Mouse (Mus musculus): ENCODE measurements around the gene Lman1l. TPM values are rescaled to one million over a fixed set of nuclear protein-coding genes. Genes with fewer than 3 reads are reported as not detected.

The Lman1l gene
- total RNA-seq, 1 experiment from 2014 or later: 0.93 TPM

DNA sequence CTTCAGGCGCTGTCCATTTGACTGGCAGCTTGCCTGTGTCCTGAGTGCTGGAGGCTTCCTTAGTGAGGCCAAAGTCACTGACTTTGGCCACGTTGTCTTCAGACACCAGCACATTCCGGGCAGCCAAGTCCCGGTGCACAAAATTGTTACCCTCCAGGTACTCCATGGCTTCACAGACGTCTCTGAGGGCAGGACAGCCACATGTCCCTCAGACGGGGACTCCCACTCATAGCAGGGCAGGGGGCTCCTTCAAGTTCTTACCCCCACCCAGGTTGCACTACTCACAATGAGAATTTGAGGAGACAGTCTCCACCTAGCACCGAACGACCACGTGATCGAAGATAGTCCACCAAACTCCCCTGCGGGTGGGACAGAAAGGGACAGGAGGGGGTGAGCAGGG is 7.3 kb upstream of the Lman1l start:
- ATAC-seq (ENCODE audit: extremely low read depth, insufficient number of reproducible peaks, low FRiP score, poor library complexity, severe bottlenecking): no peak

DNA sequence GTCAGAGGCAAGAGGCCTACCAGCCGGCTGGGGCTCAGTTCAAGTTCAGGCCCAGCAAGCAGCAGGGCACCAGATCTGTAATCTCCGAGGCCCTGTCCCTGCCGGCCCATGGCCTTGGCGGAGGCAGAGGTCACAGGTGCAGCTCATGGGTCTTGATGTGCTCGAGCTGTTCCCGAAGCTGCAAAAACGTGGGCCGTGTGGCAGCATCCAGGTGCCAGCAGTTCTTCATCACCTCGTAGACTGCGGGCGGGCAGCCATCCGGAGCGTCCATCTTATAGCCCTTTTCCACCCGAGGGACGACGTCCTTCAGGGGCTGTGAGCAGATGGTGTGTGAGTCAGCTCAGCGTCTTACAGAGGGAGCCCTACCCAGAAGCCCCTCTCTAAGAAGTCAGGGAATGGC is 6.6 kb upstream of the Lman1l start:
- ATAC-seq (ENCODE audit: extremely low read depth, insufficient number of reproducible peaks, low FRiP score, poor library complexity, severe bottlenecking): no peak

GRCm38 (mm10) chr9:57625674-57626500 is 5.3 kb upstream of the Lman1l start:
- ATAC-seq (ENCODE audit: extremely low read depth, insufficient number of reproducible peaks, low FRiP score, poor library complexity, severe bottlenecking): no peak

DNA sequence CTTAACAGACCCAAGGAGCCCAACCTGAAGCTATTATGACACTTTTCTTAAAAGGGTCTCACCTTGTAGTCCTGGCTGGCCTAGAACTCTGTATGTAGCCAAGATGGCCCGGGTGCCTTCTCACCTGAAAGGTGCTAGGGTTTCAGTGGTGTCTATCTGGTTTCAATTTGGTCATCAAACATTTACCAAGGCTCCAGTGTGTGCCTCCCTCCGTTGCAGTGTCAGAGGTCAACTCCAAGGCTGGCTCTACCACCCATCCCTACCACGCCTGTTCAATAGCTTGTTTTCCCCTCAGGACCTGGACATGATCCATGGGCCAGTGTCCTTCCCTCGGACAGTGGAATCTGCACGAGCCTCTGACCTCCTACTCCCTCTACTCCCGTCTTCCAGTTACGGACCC is 3.7 kb upstream of the Lman1l start:
- ATAC-seq (ENCODE audit: extremely low read depth, insufficient number of reproducible peaks, low FRiP score, poor library complexity, severe bottlenecking): no peak

DNA sequence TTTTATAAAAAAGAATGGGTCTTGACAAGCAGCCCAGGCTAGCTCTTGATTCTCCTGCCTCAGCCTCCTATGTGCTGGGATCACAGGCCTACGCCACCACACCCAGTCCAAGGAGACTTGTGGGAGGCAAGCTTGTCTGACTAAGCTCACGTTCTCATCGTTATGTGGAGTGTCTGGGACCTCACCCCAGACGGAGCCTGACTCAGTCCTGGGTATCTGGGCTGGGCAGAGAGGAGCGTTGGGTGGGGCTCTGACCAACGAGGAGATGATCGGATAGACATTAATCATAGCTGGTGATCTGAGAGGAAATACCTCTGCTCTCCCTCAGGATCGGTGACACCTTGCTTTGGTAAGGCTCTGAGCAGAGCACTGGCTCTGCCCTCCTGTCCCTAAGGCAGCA is 1.7 kb downstream of the Lman1l start:
- no peak for ATAC-seq (ENCODE audit: extremely low read depth, insufficient number of reproducible peaks, low FRiP score, poor library complexity, severe bottlenecking)

GRCm38 (mm10) chr9:57617556-57618169 is 2.9 kb downstream of the Lman1l start:
- ATAC-seq (ENCODE audit: extremely low read depth, insufficient number of reproducible peaks, low FRiP score, poor library complexity, severe bottlenecking): no peak

GRCm38 (mm10) chr9:57614786-57615185 is 5.8 kb downstream of the Lman1l start:
- ATAC-seq (ENCODE audit: extremely low read depth, insufficient number of reproducible peaks, low FRiP score, poor library complexity, severe bottlenecking): no peak

GRCm38 (mm10) chr9:57613975-57614374 is 6.6 kb downstream of the Lman1l start:
- no peak for ATAC-seq (ENCODE audit: extremely low read depth, insufficient number of reproducible peaks, low FRiP score, poor library complexity, severe bottlenecking)

DNA sequence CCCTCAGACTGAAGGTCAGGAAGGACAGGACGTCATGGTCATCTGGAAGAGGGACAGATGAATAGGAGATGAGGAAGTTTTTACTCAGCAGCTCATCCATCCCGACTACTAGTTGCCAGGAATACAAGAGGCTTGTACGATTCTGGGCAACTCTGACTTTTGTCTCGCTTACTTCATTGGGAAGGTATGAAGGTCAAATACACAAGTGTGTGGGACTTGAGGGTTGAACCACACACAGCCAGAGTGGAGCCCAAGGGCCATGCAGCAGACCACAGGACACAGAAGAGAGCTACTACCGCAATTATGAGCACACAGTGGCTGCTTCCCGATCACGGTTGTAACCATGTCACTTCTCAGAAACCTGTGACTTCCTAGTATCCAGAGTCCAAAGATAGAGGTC is 8.0 kb downstream of the Lman1l start:
- no peak for ATAC-seq (ENCODE audit: extremely low read depth, insufficient number of reproducible peaks, low FRiP score, poor library complexity, severe bottlenecking)

DNA sequence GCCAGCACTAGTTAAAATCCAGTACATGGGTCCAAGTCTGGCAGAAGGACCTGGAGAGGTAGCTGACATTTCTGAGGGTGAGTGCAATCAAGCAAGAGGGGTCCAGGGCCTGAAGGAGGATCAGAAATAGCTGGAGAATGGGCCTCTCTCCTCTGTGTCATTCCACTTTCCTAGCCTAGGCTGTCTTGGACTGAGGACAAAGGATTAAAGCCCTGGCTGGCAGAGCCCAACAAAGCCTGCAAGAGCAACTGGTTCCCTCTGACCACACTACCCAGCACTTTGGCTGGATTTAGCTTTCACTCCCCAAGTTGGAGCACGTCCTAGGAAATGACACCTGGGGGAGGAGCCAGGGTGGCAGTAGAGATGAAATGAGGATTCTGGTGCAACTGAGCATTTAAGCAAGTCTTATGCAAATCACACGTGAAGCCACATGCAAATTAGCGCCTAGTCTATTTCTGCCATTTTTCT is 10.2 kb downstream of the Lman1l start:
- no peak for ATAC-seq (ENCODE audit: extremely low read depth, insufficient number of reproducible peaks, low FRiP score, poor library complexity, severe bottlenecking)

DNA sequence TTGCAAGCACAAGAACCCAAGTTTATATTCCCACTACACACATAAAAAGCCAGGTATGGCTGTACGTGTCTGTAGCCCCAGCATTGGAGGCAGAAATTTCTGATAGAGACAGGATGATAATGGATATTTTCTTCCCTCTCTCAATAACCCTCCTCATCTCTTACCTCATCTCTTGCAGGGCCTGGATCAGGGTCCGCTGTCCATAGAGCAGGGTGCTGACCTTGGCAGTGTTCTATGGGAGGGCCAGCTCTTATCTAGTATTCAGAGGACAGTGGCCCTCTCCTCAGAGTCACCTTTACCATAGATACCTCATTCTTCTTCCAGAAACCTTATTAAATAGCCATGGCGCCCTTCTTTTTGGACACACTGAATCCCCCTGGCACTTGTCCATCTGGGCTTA is 10.8 kb downstream of the Lman1l start:
- no peak for ATAC-seq (ENCODE audit: extremely low read depth, insufficient number of reproducible peaks, low FRiP score, poor library complexity, severe bottlenecking)

GRCm38 (mm10) chr9:57606139-57606851 is 14.3 kb downstream of the Lman1l start, which contains the start of gene Cplx3:
Cplx3 (minus strand) TSS chr9:57606281.
- no peak for ATAC-seq (ENCODE audit: extremely low read depth, insufficient number of reproducible peaks, low FRiP score, poor library complexity, severe bottlenecking)

DNA sequence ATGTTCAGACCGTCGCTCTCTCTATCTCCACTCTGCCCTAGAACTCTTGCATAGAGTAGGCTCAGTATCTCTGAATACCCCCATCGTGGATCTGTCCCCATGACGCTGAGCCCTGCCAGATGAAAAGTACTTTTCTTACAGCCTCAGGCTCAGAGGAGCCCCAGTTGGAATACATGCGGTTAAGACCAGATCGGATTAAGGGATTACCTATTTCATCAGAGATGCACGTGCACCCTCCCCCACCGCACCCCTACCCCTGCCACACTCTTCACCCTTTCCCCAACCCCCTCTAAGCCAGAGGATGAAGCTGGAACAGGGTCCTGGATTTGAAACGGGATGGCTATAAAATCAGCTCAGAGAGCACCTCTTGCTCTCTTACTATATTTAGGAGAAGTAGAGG is 15.1 kb downstream of the Lman1l start:
- ATAC-seq (ENCODE audit: extremely low read depth, insufficient number of reproducible peaks, low FRiP score, poor library complexity, severe bottlenecking): no peak

GRCm38 (mm10) chr9:57604875-57605274 is 15.7 kb downstream of the Lman1l start:
- no peak for ATAC-seq (ENCODE audit: extremely low read depth, insufficient number of reproducible peaks, low FRiP score, poor library complexity, severe bottlenecking)

GRCm38 (mm10) chr9:57602098-57602497 is 18.5 kb downstream of the Lman1l start:
- no peak for ATAC-seq (ENCODE audit: extremely low read depth, insufficient number of reproducible peaks, low FRiP score, poor library complexity, severe bottlenecking)

DNA sequence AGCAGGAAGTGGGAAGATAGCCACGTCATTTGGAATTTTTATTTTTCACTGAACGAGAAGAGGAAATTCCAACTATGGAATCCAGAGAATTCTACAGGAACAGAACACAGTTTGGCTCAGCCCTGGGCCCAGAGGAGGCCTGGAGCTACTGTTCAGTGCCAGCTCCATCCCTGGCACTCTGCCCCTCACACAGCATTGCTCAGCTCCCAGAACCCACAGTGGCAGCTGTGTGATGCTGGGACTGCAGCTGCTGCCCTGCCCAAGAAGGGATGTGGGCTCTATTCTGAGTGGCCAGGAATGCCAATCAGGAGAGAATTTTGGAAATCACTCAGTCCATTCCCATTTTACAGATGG is 19.2 kb downstream of the Lman1l start:
- ATAC-seq (ENCODE audit: extremely low read depth, insufficient number of reproducible peaks, low FRiP score, poor library complexity, severe bottlenecking): no peak

DNA sequence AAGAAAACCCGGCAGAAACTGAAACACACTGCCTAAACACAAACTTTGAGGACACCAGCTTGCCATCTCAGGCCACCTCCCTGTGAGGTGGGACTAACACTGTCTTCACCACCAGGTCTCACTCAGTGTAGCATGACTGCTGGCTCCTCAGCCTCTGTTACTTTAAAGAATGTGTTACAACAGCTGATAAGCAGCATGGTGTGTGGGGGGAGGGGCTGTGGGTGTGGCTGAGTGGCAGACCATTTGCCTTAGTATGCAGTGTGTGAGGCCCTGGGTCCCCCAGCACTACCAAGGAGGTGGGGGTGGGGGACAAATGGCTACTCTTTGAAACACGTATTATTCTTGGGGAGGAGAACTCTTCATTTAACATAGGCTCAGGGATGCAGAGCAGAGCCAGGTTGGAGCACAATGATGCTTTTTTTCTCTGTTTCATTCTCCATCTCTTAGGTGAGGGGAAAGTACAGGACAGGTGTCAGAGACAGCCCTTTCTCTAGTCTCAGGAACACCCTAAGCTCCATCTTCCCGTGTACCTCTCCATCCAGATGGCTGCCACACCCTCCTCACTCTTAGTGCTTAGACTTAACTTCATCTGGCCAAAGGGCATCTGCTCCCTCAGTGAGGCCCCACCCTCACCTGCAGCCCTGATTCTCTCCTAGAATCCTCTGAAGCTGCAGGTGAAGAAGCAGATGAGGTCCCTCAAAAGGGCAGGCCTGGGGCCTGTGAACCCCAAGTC is 19.8 kb downstream of the Lman1l start:
- ATAC-seq (ENCODE audit: extremely low read depth, insufficient number of reproducible peaks, low FRiP score, poor library complexity, severe bottlenecking): no peak

- ATAC-seq (ENCODE audit: extremely low read depth, insufficient number of reproducible peaks, low FRiP score, poor library complexity, severe bottlenecking): no peak
These were observed 21.6 kb downstream of the Lman1l start for GRCm38 (mm10) chr9:57598851-57599563.

DNA sequence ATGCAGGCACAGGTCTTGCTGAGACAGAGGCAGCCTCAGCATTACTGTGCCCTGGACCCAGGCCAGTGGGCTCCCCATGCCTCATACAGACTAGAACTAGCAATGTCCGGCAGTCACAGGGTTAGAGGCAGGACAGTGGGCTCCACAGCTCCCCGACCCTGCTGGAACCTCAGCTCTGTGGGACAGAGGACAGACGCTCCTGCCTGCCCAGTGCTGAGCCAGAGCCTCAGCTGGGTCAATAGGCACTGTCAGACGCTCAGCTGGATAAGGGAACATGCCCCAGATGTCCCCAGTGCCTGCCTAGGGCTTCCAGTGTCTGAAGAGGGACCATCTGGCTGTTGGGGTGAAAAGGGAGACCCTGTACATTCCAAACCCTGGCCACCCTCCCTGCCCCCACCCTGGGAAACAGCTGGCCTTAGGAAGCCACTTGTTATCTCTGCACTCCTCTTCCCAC is 22.6 kb downstream of the Lman1l start:
- no peak for ATAC-seq (ENCODE audit: extremely low read depth, insufficient number of reproducible peaks, low FRiP score, poor library complexity, severe bottlenecking)
